Mouse (Mus musculus) cerebellum, adult 9-10 months (tissue): ENCODE results near the gene Stx11.
"Not testable (repeated sequence)": the region's sequence is repeated elsewhere in the genome, so short reads cannot be mapped to it uniquely, and the experiment has no call there.

Experiments
- DNase-seq: peaks from one replicate; pipeline ENCODE4 v3.0.0; 2022

Stx11 gene

DNA sequence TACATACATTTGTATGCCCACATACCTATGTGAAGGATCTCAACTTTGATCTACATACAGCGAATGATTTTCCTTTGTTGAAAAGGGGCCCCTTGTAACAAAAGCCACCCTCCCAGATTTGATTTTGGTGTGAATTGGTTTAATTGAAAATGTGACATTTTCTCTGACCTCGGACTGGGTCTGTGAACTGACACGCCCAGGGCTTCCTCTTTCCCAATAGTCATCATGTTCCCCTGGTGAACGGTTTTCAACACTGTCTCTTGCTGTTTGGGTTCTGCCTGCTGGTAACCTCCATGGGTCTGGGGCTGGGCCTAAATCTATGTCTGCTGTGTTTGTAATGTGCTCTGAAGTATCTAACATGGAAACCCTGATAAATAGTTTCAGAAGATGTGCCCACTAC is 6.8 kb downstream of the Stx11 start:
- no peak for DNase-seq

DNA sequence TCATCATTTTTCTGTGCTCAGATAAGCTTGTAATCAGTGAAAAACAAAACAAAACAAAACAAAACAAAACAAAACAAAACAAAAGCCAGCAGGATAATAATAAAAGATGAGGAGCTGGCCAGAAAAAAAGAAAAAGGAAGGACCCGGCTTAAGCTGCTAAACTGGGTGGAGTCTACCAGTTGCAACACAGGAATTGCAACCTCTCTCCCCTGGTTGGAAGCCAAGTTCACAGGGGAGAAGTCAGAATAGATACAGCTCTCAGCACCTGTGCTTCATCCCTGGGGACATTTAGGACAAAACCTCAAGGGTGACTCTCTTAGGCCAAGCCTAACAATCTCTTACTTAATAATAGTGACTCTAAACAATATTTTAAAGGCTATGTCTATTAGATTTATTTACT is 8.3 kb downstream of the Stx11 start:
- no peak for DNase-seq

DNA sequence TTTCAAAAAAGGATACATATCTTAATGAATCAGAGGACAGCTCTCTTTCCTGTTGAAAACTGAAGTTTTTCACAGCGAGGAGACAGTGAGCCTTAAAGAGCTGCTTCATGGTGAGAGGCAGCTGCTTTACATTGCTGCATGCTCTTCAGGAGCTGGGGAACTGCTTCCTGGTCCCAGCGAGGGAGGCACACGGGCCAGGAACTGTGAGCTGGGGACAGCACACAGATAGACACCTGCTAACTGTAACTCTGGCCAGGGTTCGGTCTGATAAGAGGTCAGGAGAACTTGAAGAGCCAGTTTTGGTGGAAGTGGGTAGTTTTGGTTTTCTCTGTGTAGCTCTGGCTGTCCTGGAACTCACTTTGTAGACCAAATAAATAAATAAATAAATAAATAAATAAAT is 12.7 kb downstream of the Stx11 start:
- not testable (repeated sequence) for DNase-seq

DNA sequence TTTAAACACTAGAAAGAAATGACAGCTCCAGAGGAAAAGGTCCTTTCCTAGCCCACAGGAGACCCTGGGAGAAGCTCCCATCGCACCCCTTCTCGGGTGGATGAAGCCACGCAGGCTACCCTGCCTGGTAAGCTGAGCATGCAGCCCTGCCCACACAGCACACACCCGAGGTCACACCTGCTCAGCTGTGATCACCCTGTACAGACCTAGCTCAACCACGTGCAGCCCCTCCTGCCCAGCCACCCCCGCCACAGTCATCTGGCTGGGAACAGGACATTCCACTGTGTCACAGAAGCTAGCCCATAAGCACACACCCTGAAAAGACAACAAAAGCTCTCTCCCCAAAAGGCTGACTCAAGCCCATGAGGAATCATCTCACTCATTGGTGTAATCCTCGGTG is 14.8 kb downstream of the Stx11 start:
- no peak for DNase-seq

DNA sequence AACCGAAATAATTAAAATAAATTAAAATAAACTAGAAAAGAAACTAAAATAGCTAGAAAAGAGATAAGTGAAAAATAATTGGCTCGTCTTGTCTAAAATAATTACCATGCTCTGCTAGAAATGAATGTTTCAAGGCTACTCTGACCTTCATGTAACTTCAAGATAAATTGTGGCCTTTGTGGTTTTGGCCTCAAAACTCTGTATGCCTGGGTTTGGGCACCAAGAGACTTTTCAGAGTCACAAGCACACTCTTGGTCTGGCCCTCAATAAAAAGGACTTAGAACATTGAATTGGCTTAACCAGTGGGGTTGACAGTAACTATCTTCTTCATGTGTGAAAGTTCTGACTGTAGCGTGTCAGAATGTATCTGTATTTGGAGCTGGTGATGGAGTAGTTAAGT is 16.5 kb downstream of the Stx11 start:
- DNase-seq = no peak

DNA sequence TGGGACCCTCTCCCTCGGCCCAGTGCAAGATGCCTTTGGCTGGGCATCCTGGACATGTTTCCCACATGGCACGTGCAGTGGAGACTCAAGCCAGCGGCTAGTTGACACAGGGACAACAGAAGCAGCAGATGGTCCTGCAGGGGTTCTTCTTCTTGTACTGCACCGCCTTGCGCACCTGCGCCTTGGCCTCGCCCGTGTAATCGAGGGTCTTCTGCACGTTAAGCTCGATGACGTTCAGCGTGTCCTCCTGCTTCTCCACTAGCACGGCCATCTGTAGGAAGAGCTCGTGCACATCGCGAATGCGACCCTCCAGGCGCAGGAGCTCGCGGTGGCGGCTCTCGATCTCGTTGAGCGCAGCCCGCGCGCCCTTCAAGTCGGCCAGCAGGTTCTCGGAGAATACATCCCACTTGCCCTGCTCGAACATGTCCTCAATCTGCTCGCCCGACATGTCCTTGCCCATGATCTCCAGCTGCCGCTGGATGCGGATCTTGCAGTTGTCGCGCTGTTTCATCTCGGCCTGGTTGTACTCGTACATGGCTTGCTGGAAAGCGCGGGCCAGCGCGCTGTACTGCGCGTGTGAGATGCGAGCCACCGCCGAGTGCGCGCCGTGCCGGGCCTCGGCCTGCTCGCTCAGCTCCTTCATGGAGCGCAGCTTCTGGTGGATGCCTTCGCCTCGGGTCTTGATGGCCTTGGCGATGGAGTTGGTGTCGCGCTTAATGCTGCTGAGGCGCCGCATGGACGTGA is 22.9 kb downstream of the Stx11 start:
- no peak for DNase-seq

DNA sequence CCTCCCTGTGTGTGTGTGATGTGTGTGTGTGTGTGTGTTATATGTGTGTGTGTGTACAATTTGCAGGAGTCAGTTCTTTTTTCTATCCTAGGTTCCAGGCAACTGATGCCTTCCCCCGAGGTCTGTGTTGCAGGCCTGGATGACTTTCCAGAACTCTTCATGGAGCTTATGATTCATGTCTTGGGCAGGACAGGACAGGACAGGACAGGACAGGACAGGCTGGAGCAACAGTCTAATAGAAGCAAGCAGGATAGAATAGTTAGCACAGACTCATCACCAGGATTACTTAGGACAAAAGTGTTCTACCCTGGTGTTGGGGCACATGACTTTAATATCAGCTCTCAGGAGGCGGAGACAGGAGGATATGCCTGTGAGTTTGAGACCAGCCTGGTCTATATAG is 25.3 kb downstream of the Stx11 start:
- DNase-seq = no peak

DNA sequence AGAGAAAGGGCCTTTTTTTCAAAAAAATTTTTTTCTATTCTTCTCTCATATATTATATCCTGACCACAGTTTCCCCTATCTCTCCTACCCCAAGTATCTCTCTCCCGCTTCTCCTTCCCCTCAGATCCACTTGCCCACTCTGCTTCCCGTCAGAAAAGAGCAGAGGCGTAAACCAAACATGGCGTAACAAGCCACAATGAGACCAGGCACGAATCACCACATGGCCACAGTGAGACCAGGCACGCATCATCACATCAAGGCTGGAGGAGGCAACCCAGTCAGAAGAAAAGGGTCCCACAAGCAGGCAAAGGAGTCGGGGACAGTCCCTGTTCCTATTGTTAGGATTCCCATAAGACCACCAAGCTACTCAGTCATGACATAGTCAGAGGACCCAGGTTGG is 28.0 kb downstream of the Stx11 start:
- no peak for DNase-seq

DNA sequence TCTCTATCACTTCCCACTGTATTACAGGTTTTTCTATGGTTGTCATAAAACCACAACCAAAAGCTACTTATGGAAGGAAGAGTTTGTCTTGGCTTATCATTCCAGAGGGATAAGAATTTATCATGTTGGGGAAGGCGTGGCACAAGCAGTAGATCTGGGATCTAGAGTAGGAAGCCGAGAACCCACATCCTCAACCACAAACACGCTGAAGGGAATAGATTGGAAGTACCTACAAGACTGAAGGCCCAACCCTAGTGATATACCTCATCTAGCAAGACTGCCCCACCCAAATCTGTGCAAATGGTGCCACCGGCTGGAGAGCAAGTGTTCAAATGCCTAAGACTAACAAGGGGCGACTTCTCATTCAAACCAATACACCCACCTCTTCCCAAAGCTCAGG is 28.5 kb downstream of the Stx11 start:
- DNase-seq = no peak

DNA sequence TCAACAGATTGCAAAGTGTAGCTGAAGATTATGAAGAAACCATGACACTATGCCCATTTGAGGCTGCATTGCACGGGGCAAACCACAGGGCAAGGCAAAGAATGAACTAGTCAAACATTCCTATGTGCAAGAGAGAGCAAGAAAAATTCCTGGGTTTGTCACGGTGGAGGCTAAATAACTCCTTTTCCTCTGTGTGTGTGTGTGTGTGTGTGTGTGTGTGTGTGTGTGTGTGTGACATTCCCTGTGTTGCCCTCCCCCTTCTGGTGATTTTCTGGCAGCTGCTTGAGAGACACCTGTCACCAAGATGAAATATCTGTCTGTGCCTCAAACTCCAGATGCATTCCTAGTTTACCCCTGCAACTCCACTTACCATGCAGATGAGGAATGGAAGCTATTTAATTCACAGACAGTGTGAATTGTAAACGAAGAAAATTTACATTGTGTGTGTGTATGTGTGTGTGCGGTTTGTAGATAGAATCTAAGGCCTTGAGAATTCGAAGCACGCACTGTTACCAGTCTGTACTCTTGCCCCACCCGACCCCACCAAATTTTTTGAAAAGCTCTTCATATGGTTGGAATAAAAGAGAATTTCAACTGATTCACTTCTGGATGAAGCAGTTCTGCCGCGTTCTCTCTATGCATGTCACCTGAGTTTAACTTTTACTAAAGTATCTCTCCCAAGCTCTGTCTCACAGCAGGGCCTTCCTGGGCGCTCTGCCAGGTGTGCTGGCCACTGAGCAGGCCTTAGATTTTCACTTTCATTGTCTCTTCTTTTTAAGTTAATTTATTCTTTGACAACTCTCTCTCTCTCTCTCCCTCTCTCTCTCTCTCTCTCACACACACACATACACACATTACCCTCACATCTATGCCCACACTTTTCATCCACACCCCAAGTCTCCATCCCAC is 32.4 kb downstream of the Stx11 start:
- DNase-seq = no peak

DNA sequence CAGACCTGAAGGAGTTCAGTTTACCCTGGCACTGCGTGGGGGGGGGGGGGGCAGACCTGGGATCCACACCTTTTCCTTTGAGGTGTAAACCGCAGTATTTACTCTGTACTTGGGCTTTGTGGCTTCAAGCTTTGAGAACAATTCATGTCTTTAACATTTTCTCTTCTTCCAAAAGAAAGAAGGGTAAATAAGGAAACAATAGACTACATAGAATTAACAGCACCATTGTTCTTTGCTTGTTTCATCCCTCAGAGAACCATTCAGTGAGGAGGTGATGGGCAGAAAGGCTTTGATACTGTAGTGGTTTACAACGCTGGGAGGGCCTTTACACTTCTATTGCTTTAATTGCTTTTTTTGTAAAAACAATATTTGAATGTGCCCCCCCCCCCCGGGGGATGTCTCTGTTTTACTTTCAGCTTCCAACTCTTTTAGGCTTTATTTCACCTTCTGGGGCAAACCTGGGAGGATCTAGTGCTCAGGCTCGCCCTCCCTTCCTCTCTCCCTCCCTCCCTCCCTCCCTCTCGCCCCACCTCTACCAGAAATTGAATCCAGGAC is 33.7 kb downstream of the Stx11 start:
- no peak for DNase-seq

DNA sequence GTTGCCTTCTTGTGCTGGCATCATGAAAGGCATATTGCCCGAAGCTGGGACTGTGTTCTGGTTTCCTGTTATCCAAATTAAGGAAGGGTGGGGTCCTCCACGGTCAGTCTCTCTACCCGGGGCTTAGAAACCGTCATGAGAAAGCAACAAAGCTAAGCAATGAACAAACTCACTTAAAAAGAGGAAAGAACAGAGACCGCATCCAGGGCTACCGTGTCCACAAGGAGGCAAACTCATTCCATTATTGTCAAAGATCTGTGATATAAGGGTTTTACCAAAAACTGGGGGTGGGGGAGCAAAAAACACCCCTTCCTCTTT is 34.3 kb downstream of the Stx11 start:
- DNase-seq = no peak

DNA sequence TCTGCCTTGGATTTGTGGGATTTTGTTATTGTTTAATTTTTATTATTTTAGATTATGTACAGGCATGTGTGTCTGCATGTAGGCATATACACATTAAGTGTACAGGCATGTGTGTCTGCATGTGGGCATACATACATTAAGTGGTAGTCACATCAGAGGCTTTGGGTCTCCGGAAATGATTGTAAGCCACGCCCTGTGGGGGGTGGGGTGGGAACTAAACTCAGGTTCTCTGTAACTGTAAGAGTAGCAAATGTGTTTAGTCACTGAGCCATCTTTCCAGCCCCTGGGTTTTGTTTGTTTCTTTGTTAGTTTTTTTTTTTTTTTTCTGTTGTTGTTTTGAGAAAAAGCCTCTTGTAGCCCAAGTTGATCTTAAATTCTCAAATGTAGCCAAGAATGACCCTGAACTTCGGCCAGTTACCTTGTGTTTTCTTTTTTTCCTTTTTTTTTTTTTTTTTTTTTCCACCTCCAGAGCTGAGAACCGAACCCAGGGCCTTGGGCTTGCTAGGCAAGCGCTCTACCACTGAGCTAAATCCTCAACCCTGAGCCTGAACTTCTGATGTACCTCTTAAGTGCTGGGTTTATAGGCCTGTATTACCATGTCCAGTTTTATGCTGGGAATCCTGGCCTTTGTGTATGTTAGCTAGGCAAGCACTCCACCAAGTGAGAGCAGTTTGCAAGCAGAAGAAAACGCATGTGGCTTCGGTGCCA is 34.8 kb downstream of the Stx11 start:
- DNase-seq = no peak

DNA sequence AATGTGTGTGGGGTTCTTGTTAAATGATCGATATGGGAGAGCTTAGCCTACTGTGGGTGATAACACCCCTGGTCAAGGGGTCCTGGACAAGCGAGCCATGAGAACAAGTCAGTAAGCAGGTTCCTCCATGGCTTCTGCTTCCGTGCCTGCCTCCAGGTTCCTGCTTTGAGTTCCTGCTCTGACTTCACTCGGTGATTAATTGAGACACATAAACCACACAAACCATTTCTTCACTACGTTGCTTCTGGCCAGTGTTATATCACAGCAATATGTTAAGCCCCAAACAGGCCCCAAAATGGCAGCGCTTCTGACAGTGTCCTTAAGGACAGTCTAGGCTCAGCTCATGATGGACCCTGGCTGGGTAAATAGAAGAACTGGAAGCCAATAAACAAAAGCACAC is 35.9 kb downstream of the Stx11 start:
- DNase-seq = no peak

DNA sequence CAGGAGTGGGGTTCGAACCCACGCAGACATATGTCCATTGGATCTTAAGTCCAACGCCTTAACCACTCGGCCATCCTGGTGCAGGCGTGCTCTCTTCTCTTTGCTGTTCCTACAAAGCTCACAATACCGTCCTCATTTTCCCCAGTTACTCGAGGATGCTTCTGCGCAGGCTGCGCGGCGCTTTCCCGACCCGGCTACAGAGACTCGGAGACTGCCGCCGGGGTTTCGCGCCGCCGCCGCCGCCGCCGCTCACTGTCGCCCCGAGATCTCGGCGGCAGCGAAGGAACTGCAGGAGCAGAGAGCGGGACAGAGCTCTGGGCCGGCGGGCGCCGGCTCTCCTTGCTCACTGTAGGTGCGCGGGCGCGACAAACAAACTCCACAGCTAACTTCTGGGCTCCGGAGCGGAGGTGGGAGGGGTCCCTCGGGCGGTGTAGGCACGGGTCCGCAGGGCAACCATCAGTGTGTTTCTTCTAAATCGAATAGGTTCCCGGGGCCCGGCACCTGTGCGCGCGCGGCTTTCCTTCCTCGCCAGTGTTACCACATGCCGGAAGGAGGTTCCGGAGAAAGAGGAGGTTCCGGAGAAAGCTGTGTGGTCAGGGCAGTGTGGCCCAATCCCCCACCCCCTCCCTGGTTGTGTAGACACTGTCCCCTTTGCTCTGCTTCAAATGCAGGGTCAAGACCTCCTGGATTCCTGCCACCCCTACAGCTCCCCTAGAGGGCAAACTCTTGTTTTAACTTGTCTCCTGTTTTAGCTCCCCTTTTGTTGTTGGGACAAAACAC is 41.3 kb downstream of the Stx11 start:
- DNase-seq = peak; percentile 98

DNA sequence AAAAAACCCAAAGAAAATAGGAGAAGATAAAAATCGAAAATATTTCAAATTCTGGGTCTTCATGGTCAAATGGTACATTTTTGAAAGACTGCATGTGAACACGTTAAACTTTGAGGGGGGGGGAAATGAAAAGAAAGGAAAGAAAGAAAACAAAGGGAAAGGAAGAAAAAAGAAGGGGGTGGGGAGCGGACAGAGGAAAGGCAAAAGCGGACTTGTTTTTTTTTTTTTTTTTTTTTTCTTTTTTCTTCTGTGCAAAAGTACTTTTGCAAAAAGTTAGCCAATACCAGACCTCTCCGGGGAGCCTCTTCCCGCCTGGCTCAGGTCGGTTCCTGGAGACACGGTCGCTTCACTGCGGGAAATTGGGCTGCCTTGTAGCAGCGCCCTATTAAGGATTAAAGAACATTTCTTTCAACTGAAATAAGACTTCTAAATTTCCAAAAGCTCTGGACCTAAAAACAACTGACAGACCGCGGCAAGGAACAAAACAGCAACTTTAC is 42.0 kb downstream of the Stx11 start:
- DNase-seq = no peak

DNA sequence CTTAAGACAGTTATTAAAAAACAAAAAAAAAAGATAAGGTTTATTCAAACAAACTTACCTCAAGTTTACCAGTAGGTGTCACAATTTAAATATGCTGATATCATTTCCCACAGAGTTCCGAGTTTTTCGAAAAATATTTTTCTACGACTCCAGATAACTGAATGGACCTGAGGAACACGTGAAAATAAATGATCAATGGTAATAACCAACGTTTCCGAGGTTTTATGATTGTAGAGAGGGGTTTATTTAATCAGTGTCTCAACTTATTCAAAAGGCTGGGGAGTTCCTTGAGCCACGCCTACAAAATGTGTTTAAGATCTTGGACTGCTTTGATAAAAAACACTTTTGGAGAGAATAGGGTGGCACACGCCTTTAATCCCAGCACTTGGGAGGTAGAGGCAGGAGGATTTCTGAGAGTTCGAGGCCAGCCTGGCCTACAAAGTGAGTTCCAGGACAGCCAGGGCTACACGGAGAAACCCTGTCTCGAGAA is 42.5 kb downstream of the Stx11 start:
- DNase-seq = peak; percentile 25

DNA sequence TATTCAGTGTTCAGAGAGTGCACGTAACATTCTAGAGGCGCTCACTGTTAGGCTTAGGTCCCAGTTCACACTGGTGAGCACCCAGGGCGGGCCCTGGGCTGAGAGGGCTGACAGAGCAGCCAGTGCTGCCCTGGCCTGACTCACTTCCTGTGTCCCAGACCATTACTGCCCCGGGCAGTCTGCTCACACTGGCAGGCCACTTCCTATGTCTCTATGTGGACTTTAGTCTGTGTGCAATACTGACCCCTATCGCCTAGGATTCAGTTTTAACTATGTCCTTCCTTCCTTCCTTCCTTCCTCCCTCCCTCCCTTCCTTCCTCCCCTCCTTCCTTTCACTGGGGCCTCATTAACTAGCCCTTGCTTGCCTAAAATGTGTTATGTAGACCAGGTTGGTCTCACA is 44.8 kb downstream of the Stx11 start:
- peak; percentile 29 for DNase-seq

DNA sequence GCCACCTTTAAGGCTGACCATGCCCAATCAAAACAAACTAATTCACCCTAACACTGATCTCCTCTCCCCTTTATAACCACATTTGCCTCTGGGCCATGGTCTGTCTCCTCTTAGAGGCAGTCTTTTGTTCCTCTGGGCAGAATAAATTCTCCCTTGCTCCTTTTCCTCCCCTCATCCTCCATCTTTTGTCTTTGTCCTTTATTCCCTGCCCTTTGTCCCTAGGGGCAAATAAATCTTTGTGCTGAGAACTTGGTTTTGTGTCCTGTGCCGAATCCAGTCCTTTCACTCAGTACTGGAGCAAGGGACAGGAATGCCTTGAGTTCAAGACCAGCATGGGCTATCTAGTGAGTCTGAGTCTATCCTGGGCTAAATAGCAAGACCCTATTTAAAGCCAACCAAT is 46.5 kb downstream of the Stx11 start:
- DNase-seq = no peak

DNA sequence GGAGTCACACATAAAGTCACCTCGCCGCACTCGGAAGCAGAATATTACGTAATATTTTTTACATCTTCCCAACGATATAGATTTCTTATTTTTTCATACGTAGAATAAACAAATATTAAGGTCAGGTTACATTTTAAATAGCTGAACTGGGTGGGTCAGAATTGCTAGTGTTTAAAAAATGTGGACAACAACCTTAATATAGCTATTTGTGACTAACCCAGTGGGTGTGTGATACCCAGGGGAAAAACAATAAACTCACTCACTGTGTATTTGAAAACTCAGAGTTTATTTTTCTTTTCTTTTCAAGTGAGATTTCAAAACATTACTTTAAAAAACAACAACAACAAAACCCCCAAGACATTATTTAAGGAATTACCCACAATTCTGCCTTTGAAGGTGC is 47.7 kb downstream of the Stx11 start:
- no peak for DNase-seq

DNA sequence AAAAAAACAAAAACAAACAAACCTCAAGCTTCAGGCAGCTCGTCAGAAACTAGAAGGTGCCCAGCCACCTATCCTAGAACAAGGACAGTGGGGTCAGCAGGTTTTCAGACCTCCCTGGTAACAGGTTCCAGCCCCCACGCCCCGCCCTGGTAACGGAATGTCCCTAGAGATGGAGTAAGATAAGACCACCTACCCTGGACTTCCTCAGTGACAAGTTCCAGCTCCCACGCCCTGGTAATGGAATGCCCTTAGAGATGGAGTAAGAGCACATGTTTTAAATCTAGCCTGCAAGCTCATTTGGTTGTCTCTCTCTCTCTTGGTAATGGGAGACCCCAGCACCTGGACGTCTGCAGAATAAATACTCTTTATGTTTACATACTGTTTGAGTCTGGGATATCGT is 48.3 kb downstream of the Stx11 start:
- DNase-seq = no peak

DNA sequence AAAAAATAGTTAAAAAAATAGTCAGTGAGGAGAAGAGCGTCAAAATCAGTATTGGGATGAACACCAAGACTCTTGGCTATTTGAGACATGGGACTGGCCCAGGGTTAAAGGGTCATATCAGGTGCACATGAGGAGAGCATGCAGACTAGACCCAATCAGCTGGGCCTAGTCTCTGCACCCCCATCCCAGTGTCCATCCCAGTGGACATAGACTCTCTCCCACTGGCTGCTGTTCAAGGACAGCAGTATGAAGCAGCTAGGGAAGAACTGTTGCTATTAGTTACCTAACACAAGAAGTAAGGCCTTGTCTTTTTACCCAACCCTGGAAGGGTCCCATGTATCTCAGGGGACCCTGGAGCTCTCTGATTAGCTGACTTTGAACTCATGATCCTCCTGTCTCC is 49.9 kb downstream of the Stx11 start:
- no peak for DNase-seq
